Mouse (Mus musculus): ENCODE data around the gene Trcg1.
"Not testable (repeated sequence)": the region's sequence is repeated elsewhere in the genome, so short reads cannot be mapped to it uniquely, and the experiment has no call there.

The Trcg1 gene

DNA sequence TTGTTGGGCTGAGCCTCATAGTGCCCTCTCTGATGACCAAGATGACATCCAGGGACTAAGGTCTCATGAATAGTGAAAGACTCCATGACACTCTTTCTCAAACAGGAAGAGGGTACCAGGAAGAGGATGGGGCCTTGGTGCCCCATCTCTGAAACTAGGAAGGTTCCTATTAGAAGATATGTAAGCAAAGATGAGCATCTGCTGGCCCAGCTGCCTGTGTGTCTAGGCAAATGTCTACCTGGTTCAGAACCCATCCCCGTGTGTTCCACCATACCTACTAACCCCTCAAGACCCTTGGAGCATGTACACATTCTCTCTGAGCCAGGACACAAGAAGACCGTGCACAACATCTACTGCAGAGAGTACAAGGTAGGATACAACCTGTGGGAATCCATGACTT, at the start of gene Trcg1:
Trcg1 (plus strand) TSS at position 301 of the 400 bp plus-strand sequence.
- DNase-seq (ENCODE audit: low spot score), result no peak

DNA sequence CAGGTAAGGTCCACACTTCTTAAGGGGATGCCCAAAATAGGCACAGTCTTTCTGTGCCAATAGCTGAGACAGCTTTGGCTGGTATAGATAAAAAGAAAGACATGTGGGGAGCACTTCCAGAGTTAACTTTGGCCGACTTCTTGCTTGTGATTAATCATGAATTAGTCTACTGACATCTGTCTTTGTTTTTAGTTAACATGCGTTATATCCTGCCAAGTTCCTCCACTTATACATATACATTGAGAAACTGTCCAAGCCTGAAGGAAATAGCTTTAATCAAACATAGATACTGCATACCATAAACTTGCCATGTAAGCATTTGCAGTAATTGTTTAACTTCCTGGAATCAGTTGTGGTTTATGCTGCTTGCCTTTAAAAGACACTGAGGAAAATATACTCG, 39.6 kb upstream of the Trcg1 start:
- DNase-seq (ENCODE audit: low spot score), result no peak

DNA sequence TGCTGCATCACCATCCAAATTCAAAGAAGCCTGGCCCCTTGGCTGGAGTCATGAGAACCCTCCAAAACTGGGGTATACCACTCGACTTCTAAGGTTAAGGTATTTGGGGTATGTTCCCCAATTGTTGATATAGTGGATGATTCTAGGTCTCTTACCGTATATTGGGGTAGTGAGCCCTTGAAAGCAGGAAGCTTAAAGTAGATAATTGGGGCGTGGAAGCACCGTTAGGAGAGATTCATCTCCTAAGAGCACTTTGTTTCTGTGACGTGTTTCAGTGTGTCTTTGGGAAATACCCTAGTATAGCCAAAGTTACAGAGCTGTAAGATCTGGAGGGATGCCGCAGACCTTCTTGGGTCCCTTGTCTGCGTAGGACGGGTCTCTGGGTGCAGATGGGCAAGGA, 38.9 kb upstream of the Trcg1 start:
- no peak for DNase-seq (ENCODE audit: low spot score)

DNA sequence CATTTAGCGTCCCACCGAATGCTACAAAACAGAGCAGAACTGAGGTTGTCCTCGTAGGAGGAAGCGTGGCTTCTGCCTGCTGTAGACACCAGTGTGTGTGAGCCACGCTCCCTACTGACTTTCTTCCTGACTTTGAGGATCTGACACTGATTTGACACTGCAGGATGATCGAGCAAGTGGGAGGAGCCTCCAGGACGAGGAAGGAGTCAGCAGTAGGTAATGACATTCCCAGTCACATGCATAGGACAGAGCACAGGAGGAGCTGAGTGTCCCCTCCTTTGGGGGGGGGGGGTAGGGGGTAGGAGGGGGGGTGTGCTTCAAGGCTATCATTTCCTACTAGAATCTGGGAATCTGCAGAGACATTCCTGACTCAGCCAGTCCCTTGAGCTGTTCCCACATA, 33.4 kb upstream of the Trcg1 start:
- DNase-seq (ENCODE audit: low spot score), result no peak

DNA sequence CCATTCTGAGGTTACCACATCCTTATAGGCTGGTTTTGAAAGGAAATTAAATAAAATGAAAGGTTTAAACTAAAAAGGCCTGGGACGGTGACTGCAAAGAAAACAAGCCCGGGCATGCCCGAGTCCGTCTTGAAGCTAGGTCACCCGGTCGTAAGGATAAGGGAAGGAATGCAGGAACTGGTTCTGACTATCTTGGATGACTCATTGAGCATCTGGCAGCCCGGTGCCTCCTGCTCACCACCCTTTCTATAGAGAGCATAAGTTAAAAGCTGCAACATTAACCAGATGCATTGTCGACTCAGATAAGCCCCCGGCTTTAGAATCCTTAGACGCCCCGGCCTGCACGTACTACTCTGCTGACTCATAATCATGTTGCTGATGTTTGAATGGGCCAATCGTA, 32.8 kb upstream of the Trcg1 start:
- DNase-seq (ENCODE audit: low spot score), result not testable (repeated sequence)

DNA sequence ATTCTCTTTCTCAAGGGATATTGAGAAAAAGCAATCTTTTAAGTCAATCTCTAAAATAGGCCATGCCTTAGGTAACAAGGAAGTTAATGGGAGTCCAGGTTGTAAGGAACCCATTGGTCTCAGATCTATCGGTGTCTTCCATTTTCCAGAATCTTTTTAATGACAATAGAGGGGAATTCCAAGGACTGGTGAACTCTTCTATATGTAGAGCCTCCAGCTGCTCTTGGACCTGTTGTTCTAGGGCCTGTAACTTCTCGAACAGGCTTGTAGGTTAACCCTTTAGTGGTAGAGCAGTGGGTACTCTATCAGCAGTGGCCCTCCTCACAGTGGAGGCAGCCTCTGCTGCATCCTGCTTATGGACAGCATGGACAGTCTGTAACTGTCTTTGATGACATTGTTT, 29.5 kb upstream of the Trcg1 start:
- DNase-seq (ENCODE audit: low spot score), result no peak

DNA sequence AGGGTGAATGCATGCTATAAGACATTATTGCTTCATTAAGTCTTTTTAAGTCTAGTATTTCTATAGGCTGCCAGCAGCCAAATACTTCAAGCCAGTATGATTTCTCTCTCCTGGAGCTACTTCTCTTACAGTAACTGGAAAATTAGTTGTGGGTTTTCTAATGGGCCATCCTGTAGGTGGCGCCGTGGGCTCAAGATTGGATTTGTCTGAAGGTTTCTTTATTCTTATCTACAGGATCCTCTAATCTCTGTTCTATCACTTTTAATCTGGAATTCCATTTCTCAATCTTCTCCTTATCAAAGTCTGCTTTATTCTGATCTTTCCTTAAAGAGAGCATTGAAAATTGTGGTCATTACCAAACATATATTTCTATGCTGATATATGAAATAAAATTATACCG, 27.0 kb upstream of the Trcg1 start:
- peak; percentile 28 for DNase-seq (ENCODE audit: low spot score)

DNA sequence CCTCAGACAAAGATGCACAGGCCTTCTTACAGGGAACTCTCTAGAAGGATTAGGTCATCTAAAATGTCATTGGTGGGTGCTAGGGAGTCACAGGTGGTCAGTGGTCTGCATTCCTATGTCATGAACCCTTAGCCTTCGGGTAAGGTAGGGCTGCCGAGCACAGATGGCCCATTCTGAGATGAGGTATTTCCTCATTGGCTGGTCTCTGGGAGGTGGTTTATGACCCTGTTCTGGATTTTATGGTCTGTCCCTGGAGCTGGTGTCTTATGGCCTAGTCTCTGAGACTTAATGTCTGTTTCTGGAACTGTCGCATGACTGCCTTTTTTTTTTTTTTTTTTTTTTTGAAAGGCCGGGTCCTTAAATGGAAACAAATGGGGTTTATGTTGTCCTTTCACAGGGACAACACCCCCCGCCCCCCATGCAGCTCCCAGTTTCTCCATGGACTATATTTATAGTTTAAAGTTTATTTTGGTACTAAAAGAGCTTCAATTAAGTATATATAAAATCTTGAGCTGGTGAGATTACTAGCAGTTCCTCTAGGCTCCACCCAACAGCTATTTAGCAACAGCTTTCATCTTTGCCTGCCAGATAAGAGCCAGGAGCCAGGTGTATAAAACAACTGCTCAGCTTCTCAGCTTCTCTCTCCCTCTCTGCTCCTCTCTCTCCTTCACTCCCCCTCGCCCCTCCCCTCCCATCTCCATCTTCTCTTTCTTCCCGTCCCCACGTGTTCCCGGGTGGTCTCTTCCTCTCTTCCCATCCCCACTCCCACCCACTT, 23.7 kb upstream of the Trcg1 start:
- no peak for DNase-seq (ENCODE audit: low spot score)

DNA sequence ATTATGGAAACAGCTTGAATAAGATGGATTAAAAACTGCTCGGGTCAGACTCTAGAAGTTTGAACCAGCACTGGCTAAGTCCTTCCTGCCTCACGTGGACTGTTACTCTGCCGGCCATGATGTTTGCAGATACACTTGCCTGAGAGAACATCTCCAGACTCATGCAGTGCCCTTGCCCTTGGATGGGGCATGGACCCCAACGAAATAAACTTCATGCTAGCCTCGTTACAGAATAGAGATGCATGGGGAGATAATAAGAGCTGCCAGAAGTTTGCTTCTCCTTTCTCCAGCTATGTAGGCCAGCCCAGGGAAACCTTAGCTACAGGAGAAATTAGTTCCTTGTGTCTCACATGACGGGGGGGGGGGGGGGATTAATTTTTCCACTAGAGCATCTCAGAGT, 21.9 kb upstream of the Trcg1 start:
- DNase-seq (ENCODE audit: low spot score), result no peak

DNA sequence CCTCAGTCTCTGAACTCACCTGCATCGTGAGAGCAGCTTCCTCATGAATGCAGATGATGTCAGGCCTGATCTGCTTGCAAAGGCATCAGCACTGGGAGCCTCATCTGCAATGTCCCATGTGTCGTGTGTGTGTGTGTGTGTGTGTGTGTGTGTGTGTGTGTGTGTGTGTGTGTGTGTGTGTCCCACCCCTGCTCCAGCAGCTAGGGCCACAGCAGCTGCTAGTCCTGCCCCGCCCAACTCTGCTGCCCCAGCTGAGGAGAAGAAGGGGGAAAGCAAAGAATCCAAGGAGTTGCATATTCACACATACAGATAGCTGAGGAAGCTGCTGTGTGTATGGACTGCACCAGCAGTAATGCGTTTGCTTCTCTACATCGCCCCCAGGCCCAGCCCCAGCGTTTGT, 19.1 kb upstream of the Trcg1 start:
- no peak for DNase-seq (ENCODE audit: low spot score)

DNA sequence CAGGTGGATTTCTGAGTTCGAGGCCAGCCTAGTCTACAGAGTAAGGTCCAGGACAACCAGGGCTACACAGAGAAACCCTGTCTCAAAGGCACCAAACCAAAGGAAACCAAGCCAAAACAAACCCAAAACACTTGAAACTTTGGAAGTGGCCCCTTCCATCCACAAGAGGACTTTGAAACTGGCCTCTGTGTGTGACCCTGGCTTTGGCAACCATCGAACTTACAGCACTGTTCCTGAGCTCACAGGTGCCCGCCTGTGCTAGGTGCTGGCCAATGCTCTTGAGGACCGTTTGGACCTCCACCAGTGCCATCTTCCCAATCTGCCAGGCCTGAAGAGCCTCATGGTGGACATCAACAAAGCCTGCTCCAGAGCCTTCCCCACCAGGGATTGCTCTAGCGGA, 17.6 kb upstream of the Trcg1 start:
- DNase-seq (ENCODE audit: low spot score), result no peak

DNA sequence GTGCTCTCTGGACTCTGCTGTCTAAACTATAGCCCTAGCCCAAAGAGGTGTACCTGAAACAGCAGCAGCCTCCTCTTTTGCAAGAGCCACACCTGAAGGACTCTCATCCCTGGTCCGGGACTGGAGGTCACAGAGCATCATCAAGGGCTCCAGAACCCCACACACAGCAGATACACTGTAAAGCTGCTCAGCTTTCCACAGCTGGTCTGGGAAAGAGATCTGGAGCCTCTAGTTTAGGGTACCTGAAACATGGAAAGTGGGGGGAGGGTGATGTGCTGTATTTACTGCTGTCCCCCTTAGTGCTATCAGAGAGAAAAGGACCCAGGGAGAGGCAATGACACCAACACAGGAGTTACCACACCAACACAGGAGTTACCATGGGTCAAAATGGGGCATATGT, 16.8 kb upstream of the Trcg1 start:
- no peak for DNase-seq (ENCODE audit: low spot score)

DNA sequence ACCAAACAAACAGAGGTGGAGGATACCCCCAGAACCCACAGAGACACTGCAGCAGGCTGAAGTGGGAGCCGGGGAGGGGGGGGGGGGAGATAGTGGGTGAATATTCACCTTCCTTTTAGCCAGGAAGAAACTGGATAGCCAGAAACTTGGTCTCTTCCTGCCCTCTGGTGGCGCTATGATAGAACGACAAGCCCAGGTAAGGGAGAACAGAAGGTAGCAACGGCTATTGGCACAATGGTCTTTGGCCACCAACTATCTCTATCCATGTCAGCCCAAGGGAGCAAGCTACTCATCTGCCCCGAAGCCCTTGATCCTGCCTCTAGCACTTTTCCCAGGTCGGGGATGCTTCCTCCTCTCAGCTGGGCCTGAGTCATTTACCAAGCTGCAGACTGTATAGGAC, 16.0 kb upstream of the Trcg1 start:
- DNase-seq (ENCODE audit: low spot score), result peak; percentile 22

DNA sequence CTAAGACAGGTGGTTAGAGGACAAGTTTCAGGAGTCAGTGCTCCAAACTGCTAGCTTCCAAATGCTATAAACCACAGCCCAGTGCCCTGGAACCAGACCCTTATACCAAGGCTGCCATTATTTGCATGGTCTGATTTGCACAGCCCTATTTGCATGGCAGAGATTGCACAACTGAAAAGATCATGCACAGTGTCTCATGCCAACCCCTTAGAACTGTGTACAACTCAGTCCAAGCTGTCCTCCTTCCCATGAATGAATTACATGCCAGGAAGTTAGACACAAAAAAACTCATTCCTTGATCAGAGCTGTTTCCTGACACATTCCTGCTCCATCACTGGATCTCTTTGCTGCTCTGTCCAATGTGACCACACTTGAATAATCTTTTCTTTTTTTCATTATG, 13.0 kb upstream of the Trcg1 start:
- DNase-seq (ENCODE audit: low spot score), result no peak

DNA sequence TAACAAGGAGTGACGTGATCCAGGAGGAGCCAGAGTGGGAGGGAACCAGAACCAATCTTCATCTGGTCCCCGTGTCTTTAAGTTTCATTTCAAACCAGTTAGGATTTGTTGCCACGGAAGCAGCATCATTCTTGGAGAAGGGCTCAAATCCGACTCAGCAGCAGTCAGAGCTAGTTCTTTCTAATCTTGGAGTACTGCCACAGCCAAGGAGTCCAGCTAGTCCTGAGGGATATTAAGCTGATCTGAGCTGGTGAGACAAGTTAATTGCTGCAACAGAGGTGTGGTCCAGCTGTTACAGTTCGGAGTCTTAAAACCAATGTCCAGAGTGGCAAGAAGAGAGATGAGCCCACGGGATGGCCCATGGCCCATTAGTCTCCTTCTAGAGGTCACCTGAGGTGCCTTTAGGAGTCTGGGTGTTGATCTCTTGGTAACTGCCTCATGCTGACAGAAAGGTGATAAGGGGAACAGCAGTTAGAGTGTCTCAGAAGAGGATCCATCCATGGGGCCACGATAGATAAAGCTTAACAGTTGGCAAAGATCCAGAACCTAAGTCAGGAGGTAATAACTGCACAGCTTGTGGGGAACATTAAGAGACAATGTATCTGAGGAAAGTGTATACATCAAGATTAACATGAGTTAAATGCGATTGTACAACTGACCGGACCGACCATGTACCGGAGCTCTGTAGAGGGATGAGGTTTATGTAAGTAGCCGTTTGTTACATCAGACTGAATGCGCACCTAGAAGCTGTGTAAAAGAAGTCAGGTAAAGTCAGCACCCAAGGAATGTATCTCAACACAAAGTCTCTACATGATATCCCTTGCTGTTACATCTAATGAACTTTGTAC, 10.4 kb upstream of the Trcg1 start:
- DNase-seq (ENCODE audit: low spot score), result no peak

DNA sequence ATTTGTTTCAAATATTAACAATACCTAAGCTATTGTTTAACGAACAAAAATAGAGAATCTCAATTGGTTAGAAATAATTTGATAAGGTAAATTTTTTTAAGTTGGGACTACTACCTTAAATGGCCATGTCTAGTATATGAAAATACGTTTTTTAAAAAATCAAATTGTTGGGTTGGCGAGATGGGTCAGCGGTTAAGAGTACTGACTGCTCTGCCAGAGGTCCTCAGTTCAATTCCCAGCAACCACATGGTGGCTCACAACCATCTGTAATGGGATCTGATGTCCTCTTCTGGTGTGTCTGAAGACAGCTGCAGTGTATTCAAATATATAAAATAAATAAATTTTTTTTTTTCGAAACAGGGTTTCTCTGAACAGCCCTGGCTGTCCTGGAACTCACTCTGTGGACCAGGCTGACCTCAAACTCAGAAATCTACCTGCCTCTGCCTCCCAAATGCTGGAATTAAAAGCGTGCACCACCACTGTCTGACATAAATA, 9.7 kb upstream of the Trcg1 start:
- not testable (repeated sequence) for DNase-seq (ENCODE audit: low spot score)

DNA sequence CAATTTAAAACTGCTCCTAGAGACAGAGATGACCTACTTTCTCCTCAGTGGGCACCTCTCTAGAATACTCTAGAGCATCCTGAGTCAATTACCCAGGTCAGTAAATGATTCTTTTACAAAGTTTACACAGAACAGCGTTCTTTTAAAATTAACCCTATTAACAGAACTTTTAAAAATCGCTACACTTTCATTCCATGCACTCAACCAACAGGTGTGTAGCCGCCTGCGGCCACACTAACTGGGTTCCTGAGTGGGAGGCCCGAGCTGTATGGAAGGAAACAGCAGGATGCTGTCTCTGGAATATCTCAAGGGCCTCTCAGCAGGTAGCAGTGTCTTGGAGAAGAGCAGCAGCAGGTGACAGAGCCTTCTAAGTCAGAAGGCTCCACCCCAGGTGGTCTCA, 9.2 kb upstream of the Trcg1 start:
- no peak for DNase-seq (ENCODE audit: low spot score)

DNA sequence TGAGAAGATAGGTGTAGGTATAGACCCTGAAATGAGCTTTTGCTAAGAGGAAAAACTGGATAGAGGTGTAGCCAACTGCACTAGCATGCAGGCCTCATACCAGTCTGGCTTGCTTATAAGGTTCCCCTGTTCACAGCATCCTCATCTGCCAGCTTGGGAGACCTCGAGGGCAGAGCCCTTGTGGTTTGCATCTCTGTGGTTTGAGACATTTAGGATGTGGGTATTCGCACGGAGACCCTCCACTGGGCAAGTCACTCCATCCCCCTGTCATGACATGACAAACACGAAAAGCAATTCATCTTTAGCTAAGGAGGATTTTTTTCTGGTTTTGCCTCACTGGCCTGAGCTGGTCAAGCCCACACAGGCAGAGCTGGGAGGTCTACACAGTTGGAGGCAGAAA, 8.2 kb upstream of the Trcg1 start:
- no peak for DNase-seq (ENCODE audit: low spot score)

DNA sequence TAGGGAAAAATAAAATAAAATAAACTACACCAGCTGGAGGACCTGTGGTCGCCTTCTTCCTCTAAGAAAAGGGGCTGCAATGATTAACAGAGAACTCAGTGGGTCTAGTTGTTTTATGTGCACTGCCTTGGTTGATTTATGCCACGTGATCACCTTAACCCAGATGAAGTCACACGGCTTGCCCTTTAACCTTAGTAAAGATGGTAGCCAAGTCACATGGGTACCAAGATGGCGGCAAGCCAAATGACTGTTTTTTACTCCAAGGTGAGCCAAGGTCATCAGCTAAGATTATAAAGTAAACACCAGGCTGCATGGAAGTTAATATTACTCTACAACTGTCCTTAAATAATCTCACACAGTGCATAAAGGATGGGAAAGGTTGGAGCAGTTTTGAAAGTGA, 6.6 kb upstream of the Trcg1 start:
- DNase-seq (ENCODE audit: low spot score), result no peak

DNA sequence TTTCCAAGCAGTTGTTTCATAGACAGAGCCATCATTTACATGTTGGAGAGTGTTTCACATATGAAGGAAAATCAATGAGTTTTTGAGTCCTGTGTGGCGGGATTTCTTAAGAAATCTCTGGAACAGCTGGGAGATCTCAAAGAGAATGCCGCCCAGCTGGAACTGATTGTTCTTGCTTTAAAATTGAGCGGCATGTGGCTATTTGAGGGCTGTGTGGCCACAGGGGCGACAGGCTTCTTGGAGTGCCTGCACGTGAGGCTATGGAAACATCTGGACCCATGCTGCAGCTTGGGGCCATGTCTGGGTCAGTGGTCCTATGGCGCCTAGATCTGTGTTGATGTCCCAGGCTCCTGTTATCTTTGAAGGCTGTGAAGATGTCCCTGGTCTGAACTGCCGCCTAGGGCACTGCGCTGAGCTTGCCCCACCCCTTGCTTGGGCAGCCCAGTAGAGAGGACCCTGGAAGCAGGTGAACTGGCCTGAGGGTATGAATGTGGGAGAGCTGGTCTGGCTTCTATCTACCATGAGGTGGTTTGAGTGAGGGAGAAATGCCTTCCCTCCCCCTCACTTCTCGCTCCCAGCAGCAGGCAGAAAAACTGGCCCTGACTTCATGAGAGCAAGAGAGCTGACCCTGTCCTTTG, 6.1 kb upstream of the Trcg1 start:
- no peak for DNase-seq (ENCODE audit: low spot score)

DNA sequence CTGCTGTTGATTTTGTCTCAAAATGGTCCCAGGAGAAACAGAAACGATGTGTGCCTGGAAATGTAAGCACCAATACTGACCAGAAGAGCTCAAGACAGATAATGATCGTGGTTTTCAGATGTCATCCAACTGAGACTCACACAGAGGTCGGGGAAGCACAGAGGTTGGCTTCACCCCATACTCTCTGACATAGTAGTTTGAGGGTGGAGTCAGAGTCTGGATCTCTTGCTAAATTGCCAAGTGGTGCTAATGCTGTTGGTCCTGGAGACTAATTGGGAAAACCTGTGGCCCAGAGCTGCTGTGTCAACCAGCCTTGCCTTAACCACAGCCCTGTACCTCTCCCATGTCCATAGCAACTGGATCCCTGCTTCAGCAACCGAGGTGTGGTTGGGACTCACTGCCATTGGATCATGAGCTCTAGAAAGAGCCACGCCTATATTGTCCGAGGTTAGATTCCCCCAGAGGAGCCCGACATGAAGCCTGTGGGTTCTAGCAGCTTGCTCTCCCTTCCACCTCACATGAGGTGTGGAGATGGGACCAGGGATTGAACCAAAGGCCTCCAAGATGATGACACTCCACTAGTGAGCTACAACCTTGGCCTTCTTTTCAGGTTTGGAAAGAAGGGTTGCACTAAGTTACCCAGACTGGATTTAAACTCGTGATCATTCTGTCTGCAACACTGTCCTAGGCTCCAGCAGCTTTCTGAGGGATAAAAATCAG, 4.7 kb upstream of the Trcg1 start:
- no peak for DNase-seq (ENCODE audit: low spot score)

DNA sequence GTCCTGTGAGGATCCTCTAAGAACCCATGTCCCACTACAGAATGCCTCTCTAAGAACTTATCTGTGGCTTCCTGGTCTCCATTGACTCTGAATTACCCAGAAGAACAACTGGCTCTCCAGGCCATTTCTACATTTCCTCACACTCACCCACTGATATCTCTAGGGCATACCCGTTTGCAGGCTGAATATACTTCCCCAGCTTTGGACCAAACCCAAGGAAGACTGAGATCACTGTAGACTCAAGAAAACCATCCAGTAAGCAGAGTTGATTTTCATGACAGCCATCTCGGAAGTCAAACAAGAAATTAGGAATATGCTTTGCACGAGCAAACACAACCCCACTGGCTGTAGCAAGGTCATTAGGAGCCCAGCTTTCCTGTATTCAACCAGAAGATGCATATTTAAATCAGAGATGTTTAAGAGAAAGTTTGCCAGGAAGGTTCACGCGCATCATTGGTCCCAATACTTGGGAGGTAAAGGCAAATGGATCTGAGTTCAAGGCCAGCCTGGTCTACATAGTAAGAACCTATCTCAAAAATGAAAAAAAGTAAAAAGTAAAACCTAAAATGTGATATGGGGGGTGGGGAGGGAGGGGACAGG, 3.9 kb upstream of the Trcg1 start:
- DNase-seq (ENCODE audit: low spot score), result no peak
